Mouse (Mus musculus) CH12.LX (cell line): ENCODE data around the gene Hpcal1. TPM values are rescaled to one million over a fixed set of nuclear protein-coding genes. Genes with fewer than 3 reads are reported as not detected.
A peak's percentile ranks its signal among the peaks of the same experiment; 100 is the strongest.
"Not testable (repeated sequence)": the region's sequence is repeated elsewhere in the genome, so short reads cannot be mapped to it uniquely, and the experiment has no call there.

Experiments
- DNase-seq: peaks from one replicate; pipeline ENCODE4 v3.0.0-alpha.2; 2013; ENCODE audit errors: extremely low read depth
- H3K27ac ChIP-seq: 2 replicates; pipeline ENCODE4 v1.5.1; 2012; ENCODE audit warnings: low read depth, mild to moderate bottlenecking, control low read depth, moderate library complexity; ENCODE audit not compliant: insufficient read depth
- H3K27me3 ChIP-seq: replicated peaks from 2 replicates; pipeline ENCODE3; 2012; ENCODE audit warnings: inconsistent platforms
- H3K36me3 ChIP-seq, 2 experiments: replicated peaks in 1 of 2; 2 replicates each; pipeline versions ENCODE3 to v1.6.1; 2012; ENCODE audit warnings: inconsistent platforms in 1 of 2, low read length in 1 of 2, mild to moderate bottlenecking in 1 of 2, mixed read lengths in 1 of 2, moderate library complexity in 1 of 2; ENCODE audit not compliant: control insufficient read depth in 1 of 2, insufficient read depth in 1 of 2
- H3K4me1 ChIP-seq, 2 experiments: 2 replicates each; pipeline ENCODE4 v1.6.1; 2012; ENCODE audit warnings: inconsistent platforms in 1 of 2, moderate library complexity in 1 of 2; ENCODE audit not compliant: insufficient read depth in 2 of 2, control insufficient read depth in 1 of 2
- H3K4me2 ChIP-seq: 2 replicates; pipeline ENCODE4 v1.6.1; 2012; ENCODE audit warnings: low read depth, mild to moderate bottlenecking, control low read depth; ENCODE audit not compliant: poor library complexity, insufficient read depth, severe bottlenecking
- H3K4me3 ChIP-seq, 3 experiments: fragments of 150-350 bp in 1 of 3; sonication (generic) in 1 of 3; replicated peaks in 1 of 3; 2 replicates each; pipeline versions ENCODE3 to v1.5.1; 2011 to 2012; ENCODE audit warnings: low read depth in 2 of 3, low read length in 2 of 3, mild to moderate bottlenecking in 2 of 3, moderate library complexity in 2 of 3, control low read depth in 1 of 3, improper control_type of control experiment in 1 of 3, inconsistent platforms in 1 of 3, mixed read lengths in 1 of 3; ENCODE audit not compliant: poor library complexity in 1 of 3
- H3K79me2 ChIP-seq: replicated peaks from 2 replicates; pipeline ENCODE4 v1.6.1; 2012; ENCODE audit warnings: mild to moderate bottlenecking, moderate library complexity; ENCODE audit not compliant: control insufficient read depth, poor library complexity, insufficient read depth, severe bottlenecking; ENCODE audit errors: extremely low read depth
- H3K9ac ChIP-seq: 2 replicates; pipeline ENCODE4 v1.6.1; 2012; ENCODE audit warnings: low read depth, mild to moderate bottlenecking, control low read depth, moderate library complexity; ENCODE audit not compliant: insufficient read depth
- H3K9me3 ChIP-seq: replicated peaks from 2 replicates; pipeline ENCODE3; 2012; ENCODE audit warnings: low read length, inconsistent platforms, mixed read lengths
- CTCF ChIP-seq, 2 experiments: IDR thresholded peaks in 1 of 2; conservative IDR thresholded peaks in 1 of 2; 2 replicates each; pipeline ENCODE4 v1.5.1; 2011 to 2012; ENCODE audit warnings: low read depth in 2 of 2, low read length in 2 of 2, improper control_type of control experiment in 1 of 2, inconsistent platforms in 1 of 2, mild to moderate bottlenecking in 1 of 2, moderate library complexity in 1 of 2
- E2F4 ChIP-seq: IDR thresholded peaks from 2 replicates; pipeline ENCODE4 v1.6.1; 2011; ENCODE audit warnings: low read depth, low read length, improper control_type of control experiment; ENCODE audit not compliant: insufficient replicate concordance
- ELF1 ChIP-seq: IDR thresholded peaks from 2 replicates; pipeline ENCODE4 v1.6.1; 2014; ENCODE audit warnings: low read depth, mild to moderate bottlenecking, inconsistent platforms, low read length, improper control_type of control experiment
- ETS1 ChIP-seq: conservative IDR thresholded peaks from 2 replicates; pipeline ENCODE4 v1.6.1; 2012; ENCODE audit warnings: low read depth, mild to moderate bottlenecking, inconsistent platforms, low read length, improper control_type of control experiment, moderate library complexity
- GABPA ChIP-seq: IDR thresholded peaks from 2 replicates; pipeline ENCODE4 v1.6.1; 2012; ENCODE audit warnings: low read depth, low read length, improper control_type of control experiment, inconsistent platforms; ENCODE audit not compliant: insufficient replicate concordance
- HCFC1 ChIP-seq: IDR thresholded peaks from 2 replicates; pipeline ENCODE4 v1.6.1; 2012; ENCODE audit warnings: low read depth, mild to moderate bottlenecking, inconsistent platforms, low read length, improper control_type of control experiment
- IRF4 ChIP-seq: IDR thresholded peaks from 2 replicates; pipeline ENCODE4 v1.6.1; 2014; ENCODE audit warnings: low read depth, mild to moderate bottlenecking, inconsistent platforms, low read length, improper control_type of control experiment
- MAFK ChIP-seq: IDR thresholded peaks from 2 replicates; pipeline ENCODE4 v1.6.1; 2011; ENCODE audit warnings: low read length, improper control_type of control experiment; ENCODE audit not compliant: insufficient replicate concordance
- MEF2A ChIP-seq: IDR thresholded peaks from 2 replicates; pipeline ENCODE4 v1.6.1; 2014; ENCODE audit warnings: low read depth, mild to moderate bottlenecking, inconsistent platforms, low read length, improper control_type of control experiment, borderline replicate concordance
- MXI1 ChIP-seq: IDR thresholded peaks from 2 replicates; pipeline ENCODE4 v1.6.1; 2011; ENCODE audit warnings: mild to moderate bottlenecking, low read depth, low read length, improper control_type of control experiment
- POLR2AphosphoS2 ChIP-seq: IDR thresholded peaks from 2 replicates; pipeline ENCODE4 v1.6.1; 2011; ENCODE audit warnings: low read depth, low read length, improper control_type of control experiment
- RAD21 ChIP-seq: IDR thresholded peaks from 2 replicates; pipeline ENCODE4 v1.6.1; 2011; ENCODE audit warnings: low read depth, mild to moderate bottlenecking, low read length, improper control_type of control experiment, moderate library complexity
- RCOR1 ChIP-seq: conservative IDR thresholded peaks from 2 replicates; pipeline ENCODE4 v1.6.1; 2012; ENCODE audit warnings: low read depth, mild to moderate bottlenecking, inconsistent platforms, low read length, improper control_type of control experiment
- SMC3 ChIP-seq: IDR thresholded peaks from 2 replicates; pipeline ENCODE4 v1.6.1; 2011; ENCODE audit warnings: low read depth, low read length, improper control_type of control experiment
- TCF12 ChIP-seq: IDR thresholded peaks from 2 replicates; pipeline ENCODE4 v1.6.1; 2014; ENCODE audit warnings: low read depth, mild to moderate bottlenecking, inconsistent platforms, low read length, improper control_type of control experiment
- USF2 ChIP-seq: conservative IDR thresholded peaks from 2 replicates; pipeline ENCODE4 v1.6.1; 2011; ENCODE audit warnings: low read depth, low read length, improper control_type of control experiment
- ZKSCAN1 ChIP-seq: IDR thresholded peaks from 2 replicates; pipeline ENCODE4 v1.6.1; 2012; ENCODE audit warnings: low read depth, inconsistent platforms, low read length, improper control_type of control experiment, borderline replicate concordance
- ZMIZ1 ChIP-seq: IDR thresholded peaks from 2 replicates; pipeline ENCODE4 v1.6.1; 2012; ENCODE audit warnings: low read depth, mild to moderate bottlenecking, inconsistent platforms, low read length, improper control_type of control experiment
- dilution Hi-C: fragments of 300-500 bp; cut with MboI; formaldehyde crosslinking; loops from 2 replicates; pipeline ENCODE4 v1.14.3; 2020; ENCODE audit warnings: low sequenced_read_pairs; ENCODE audit not compliant: extremely low pct_unique_long_range_greater_than_20kb, extremely low pct_ligation_motif_present
- in situ Hi-C: fragments of 300-500 bp; cut with MboI; formaldehyde crosslinking; loops from 3 replicates; pipeline ENCODE4 v1.14.3; 2019; ENCODE audit warnings: low sequenced_read_pairs, low pct_ligation_motif_present, low pct_unique_long_range_greater_than_20kb, mixed read lengths
- polyA plus RNA-seq: library from polyadenylated mRNA; unstranded; fragments of >175 nt; gene quantifications from 2 replicates; pipeline ENCODE4 v1.2.1, GENCODE M21; 2012; ENCODE audit warnings: low read depth; ENCODE audit not compliant: insufficient read length
- total RNA-seq, 2 experiments: library from RNA; depleted of rRNA; stranded (reverse); fragments of 300-350 nt in 1 of 2; fragments of >200 nt in 1 of 2; gene quantifications; 2 replicates each; pipeline ENCODE4 v1.2.3; 2012 to 2014

The Hpcal1 gene
- total and polyA plus RNA-seq, 3 experiments: 4.9 to 5.5 (median 4.9) TPM

- DNase-seq: peak; percentile 58
- Histone ChIP-seq H3K79me2 (no peaks in the 10 kb centered on the region), H3K4me3 (no peak overlapping the region), H3K27ac (no peak overlapping the region), H3K27me3 (no peaks in the 10 kb centered on the region), H3K36me3 (no peaks in the 10 kb centered on the region), H3K4me2 (no peak overlapping the region), H3K9ac (no peak overlapping the region), H3K4me1 (no peaks in the 10 kb centered on the region), H3K9me3 (no peaks in the 10 kb centered on the region)
- in situ Hi-C loops: loop anchor here (10.0 kb wide), 1 partner anchor 121 kb away; no protein-coding TSS in a partner anchor
- dilution Hi-C loops: no loop called here
- TF ChIP-seq ETS1 (no peak), RAD21 (peak; percentile 58), HCFC1 (no peak), POLR2AphosphoS2 (no peak), MEF2A (no peak), GABPA (no peak), TCF12 (no peak), ZMIZ1 (no peak), MAFK (no peak), RCOR1 (no peak), ZKSCAN1 (no peak), ELF1 (no peak), E2F4 (no peak), USF2 (no peak), MXI1 (no peak), IRF4 (no peak), SMC3 (peak; percentile 42), CTCF (conservative IDR thresholded peaks at IDR 0.05 in 1 of 2, IDR thresholded peaks at IDR 0.05 in 1 of 2; ENCODE audit: low read depth in 2 of 2, low read length in 2 of 2) (peak; percentile 44 to 67)
Measured at GRCm38 (mm10) chr12:17795660-17796278, 105.1 kb downstream of the Hpcal1 start.

GRCm38 (mm10) chr12:17798261-17798660 is 107.6 kb downstream of the Hpcal1 start:
- H3K4me3 ChIP-seq, H3K36me3 ChIP-seq, H3K79me2 ChIP-seq, H3K27ac ChIP-seq, H3K27me3 ChIP-seq, dilution Hi-C loops, H3K9ac ChIP-seq, H3K9me3 ChIP-seq, H3K4me2 ChIP-seq, DNase-seq, H3K4me1 ChIP-seq: not testable (repeated sequence)
- in situ Hi-C loops: loop anchor here (10.0 kb wide), 1 partner anchor 123 kb away; no protein-coding TSS in a partner anchor
